Mouse (Mus musculus) layer of hippocampus, postnatal 25 days (tissue): Measurements from ENCODE around the gene Afdn. TPM values are rescaled to one million over a fixed set of nuclear protein-coding genes. Genes with fewer than 3 reads are reported as not detected.

Experiments
- DNase-seq, 2 experiments: peaks; one replicate each; pipeline ENCODE4 v3.0.0; 2022; ENCODE audit warnings: mixed read lengths in 2 of 2, low spot score in 1 of 2; ENCODE audit errors: extremely low spot score in 1 of 2
- total RNA-seq, 2 experiments: library from RNA; stranded (reverse); gene quantifications; 2 replicates each; pipeline ENCODE4 v1.2.3; 2021

Gene Afdn
- total RNA-seq, 2 experiments from 2014 or later = 91.7 to 115 TPM

DNA sequence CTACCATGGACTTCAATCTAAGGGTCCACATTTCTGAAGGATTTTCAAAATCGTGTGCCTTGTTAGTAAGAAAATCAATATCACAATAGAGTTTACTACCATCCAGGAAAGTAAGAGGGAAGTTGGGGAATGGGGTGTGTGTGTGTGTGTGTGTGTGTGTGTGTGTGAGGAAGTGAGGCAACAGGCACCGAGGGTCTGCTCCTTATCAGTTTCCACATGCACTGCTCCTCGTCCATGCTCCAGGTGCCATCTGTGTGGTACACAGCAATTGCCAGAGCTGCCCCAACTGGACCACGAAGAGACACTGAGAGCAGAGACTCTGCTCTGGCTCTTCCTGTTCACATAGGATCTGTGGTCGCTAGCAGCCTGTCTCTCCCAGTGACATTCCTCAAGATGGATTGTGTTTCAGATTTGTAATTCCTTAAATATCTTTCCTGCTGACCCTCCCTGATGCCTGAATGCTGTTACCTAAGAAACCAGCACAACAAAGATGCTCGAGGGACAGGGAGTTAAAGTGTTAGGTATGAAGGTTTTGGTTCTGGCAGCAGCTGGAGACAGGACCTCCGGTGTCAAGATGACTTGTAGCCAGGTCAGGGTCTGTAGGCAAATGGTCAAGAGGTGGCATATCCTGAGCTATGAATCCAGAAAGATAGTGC, 22.1 kb upstream of the Afdn start:
- DNase-seq = no peak

DNA sequence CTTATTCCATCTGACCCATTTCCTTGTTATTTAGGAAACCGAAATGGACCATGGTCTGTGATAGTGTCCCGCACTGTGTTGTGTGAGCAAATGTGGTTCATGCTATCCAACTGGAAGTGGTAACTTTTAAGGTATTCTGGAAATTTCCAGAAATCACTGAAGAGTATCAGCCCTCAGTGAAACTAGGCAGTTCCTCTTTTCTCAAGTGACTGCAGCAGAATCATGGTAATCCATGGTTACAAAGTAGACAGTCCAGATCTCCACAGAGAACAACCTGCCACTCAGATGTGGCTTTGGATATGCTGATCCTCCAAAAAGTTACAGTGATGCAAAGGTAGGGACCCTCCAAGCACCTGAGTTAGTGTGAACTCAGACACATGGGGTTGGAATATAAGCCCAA, 21.4 kb upstream of the Afdn start:
- no peak for DNase-seq

DNA sequence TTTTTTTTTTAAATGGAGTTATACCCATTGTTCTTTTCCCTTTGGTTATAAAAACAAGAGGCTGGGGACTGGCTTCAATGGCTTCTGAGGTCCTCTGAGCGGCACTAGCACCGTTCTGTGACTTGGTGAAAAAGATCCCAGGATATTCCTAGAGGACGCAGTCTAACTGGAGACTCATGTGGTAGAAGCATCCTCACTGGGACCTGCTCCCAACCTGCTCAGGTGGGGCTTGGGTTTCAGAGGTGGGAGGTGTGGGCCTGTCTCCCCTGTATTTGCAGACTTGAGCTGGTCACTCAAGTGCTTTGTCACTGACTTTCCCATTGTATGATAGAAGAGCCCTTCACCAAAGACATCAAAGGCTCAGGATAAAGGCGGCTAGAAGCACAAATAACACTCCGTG, 20.4 kb upstream of the Afdn start:
- DNase-seq = no peak

DNA sequence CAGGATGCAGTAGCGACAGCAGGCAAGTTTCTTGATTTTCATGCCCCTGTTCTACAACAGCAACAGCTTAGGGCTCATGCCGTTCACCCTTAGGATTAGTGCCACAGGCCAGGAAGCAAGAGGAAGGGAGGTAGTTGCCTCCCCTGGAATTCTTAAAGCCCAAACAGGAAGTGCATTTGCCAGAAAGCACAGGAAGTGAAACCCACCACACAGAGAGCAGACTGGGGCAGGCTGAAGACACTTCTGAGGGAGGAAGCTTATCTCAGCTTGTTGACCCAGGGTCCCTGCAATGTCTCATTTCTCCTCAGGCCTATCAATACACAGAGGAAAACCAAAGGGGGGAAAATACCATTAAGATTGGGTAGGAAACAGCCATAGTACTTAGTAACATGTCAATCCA, 19.5 kb upstream of the Afdn start:
- DNase-seq = no peak

DNA sequence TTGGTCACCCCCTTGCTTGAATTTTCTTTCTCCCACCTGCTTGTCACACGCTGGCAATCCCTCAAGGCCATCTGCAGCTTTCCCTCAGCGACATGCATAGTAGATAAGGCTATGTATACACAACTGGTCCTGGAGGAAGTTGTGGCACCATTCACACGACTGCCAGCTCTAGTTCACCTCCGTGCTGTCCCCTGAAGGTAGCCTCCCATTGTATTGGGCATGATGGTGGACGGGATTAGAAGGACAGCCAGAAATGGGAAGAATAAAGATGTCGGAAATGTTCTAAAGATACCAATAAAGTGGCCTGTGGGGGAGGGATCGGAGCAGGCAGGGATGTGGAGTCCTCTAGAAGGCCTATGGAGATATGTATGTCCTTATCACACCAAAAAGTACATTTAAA, 18.7 kb upstream of the Afdn start:
- DNase-seq = no peak

DNA sequence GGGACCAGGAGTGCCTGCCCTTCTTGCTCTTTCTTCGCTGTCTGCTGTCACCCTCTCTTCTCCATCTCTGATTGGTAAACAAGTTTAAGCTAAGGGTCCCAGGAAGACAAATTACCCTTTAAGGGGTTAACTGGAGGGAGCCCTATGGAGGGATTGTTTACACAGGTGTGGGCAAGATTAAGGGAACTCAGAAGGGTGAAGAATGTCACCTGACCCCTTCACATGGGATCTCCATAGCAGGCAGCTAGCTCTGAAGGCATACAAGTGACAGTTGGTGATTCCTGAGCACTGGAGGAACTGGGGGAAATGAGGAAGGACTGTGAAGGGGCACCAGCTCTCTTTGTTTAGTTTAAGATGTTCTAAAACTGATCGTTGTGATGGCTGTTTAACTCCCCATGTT, 18.0 kb upstream of the Afdn start:
- DNase-seq = no peak

DNA sequence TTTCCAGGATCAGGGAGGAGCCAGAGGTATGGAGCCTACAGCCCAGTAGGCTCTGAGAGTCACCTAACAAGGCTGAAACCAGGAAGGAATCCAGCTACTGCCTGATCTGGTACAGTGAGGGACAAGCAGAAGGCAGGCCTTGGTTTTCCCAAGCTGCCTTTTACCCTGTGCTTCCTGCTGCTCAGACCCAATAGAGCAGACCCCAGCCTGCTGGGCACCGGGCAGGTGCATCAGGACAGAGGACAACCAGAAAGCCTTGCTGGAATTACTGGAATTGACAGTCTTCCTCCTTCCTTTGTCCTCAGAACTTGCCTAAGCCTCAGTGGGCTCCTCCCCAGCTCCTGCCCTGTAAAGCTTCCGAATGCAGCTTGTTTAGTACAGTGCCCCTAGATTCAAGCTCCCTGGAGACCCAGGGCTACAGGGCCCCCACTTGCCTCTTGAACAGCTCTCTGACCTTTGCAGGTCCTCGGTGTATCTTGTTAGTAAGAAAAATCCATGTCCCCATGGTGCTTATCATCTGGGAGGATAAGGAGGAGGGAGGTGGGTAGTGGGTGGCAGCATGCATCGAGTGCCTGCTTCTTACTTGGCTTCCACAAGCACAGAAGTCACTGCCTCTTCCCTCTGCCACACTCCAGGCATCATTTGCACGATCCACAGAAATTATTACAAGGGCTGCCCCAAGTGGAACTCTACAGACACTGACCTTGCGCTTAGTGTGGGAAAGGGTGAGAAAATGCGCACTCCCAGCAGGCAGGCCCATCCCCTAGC, 17.2 kb upstream of the Afdn start:
- DNase-seq = no peak

DNA sequence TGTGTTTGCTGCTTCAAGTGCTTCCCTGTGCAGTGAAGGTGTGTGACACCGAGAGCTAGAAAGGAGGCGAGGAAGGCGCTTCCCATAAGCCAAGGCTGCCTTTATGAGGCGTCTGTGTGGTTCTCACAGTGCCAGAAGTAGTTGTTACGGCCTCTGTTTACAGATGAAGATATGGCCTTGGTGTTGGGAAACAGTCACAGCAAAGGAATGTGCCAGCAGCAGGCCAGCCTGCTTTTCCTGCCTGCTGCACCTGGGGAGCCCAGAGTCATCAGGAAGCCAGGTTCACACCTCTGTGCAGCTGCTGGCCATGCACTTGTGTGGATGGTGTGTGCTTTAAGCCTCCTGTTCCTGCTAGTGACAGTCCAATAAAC, 16.6 kb upstream of the Afdn start:
- no peak for DNase-seq

DNA sequence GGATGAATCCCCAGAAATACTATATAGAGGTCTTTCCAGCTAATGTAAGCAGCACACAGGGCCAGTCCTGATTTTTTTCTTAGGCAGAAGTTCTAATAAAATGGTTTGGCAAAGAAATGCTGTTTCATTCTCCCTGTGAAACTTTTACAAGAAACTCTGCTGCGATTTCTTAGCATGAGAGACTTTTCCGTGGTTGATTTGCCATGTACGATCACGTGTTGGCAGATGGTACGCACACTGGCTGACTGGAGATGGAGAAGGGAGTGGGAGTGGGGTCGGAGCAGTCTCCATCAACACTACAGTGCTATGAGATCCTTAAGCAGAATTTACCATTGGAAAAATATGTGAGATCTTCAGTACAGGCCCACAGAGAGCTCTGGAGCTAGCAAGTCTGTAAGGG, 16.1 kb upstream of the Afdn start:
- no peak for DNase-seq

DNA sequence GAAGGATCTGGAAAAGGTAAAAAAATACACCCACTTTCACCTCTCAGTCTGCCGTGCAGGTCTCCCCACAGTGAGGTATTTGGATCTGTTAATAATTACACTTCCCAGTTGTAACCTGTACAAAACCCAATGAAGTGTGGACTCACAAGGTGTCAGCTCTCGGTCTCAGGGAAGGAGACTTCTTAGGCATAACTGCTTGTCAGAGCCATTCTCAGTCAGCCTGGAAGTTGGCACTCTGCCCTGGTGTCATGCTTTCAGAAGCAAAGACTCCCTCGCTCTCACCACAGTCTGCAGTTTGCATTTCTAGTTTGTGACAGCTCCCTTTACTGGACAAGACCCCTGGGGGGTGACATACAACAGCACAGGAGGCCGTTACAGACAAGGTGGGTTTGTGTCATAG, 15.5 kb upstream of the Afdn start:
- DNase-seq = no peak

DNA sequence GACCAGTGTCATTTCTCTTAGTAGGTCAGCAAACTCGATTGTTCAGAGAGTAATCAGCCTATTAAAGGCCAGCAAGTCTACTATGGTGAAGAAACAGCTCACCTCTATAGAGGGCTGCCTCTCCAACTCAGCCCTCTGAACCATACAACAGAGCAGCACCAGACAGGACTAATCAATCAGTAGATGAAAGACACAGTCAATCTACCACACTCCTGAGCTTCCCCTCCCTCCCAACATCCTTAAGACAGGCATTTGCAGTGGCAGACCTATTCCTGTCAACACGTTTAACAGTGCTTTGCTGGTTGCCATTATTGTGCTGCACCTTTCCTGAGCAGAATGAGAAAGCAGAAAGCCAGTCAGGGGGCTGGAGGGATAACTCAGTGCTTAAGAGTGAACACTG, 15.0 kb upstream of the Afdn start:
- no peak for DNase-seq

DNA sequence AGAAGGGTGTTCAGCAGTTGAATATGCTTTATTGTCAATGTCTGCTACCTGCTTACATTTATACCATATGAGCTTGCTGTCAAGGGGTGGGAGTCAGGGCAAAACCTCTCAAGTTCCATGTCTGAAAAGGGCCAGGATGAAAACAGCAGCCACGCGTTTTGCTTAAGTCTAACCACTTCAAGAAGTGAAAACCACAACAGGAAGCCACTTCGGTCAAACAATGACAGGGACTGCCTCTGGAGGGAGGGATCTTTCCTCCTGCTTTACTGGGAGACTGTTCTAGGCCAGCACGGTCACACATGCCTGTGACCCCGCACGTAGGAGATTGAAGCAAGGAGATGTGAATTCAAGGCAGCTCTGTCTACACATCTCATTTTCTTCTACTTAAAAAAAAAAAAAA, 14.0 kb upstream of the Afdn start:
- no peak for DNase-seq

DNA sequence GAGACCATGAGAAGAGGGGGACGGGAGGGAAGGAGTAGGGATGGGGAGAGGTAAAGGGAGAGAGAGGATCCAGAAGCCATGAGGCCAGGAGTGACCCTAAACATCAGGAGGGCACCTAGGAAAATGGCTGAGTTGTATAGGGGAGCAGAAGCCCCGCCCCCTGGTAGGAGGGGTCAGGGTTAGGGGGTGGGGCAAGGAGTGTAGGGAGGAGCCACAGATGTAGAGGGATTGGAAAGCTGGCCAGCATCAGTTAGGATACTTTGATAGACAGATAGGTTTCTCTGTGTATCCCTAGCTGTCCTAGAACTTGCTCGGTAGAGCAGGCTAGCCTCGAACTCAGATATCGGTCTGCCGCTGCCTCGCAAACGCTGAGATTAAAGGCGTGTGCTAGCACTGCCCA, 12.7 kb upstream of the Afdn start:
- no peak for DNase-seq

DNA sequence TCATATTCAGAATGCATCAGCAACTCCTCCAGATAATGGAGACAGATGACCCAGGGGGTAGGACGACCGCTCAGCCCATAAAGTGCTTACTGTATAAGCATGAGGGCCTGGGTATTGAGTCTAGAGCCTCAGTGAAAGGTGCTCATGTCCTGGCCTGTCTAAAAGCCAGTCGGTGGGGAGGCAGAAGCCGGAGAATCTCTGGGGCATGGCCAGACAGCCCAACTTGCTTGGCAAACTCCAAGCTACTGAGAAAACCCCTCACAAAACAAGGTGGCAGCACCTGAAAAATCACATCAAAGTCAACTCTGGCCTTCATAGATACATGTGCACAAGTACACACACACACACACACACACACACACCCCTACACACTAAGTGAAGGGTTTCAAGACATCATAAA, 11.3 kb upstream of the Afdn start:
- DNase-seq = no peak

DNA sequence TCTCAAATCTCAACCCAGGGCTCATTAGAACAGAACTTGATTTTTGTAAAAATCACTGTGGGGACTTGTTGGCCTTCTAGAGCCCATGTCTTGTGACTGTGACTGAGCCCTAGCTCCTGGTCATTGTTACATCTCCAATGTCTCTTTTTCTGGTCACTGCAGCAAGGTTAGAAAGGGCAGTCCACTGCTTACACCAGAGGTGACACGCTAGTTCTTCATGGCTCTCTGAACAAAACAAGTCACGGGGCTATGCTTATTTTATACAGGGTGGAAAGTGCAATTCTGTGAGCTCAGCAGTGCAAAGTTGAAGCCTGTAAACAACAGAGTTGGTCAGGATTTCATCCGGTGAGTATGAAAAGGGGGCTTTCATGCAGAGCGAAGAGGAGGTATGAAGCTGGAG, 6.4 kb upstream of the Afdn start:
- no peak for DNase-seq

DNA sequence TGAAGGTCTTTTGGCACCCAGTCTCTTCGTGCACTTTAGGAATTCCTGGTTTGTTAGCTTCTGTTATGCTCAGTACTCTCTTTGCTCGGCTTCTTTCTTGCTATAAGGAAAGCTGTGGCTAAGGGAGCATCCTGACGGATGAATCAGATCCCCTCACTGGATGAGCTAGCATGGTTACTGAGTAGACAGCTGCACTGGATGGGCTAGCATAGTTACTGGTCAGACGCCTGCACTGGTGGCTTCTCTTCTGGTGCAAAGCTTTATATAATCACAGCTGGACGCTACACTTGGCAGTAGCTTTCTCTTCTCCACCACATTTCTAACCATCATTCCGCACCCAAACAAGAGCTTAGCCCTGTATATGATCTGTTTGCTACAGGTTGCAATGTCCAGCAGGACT, 5.4 kb upstream of the Afdn start:
- DNase-seq = no peak

DNA sequence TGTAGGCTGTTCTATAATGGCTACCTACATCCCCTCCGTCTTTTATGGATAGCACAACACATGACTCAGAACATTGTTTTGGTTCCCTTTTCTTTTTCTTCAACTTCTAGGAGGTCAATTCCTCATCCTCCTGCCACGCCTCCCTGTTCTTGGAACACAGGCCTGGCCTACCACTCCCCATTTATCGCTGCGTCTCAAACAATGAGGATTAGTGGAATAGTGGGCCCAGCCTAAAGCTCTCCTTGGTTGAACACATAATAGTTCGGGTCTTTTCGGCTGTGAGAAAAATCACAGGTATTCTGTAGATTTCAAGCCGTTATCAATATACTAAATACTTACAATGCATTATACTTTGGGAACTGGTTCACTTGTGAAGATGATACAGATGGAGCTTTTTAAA, 1.8 kb upstream of the Afdn start:
- DNase-seq = no peak

DNA sequence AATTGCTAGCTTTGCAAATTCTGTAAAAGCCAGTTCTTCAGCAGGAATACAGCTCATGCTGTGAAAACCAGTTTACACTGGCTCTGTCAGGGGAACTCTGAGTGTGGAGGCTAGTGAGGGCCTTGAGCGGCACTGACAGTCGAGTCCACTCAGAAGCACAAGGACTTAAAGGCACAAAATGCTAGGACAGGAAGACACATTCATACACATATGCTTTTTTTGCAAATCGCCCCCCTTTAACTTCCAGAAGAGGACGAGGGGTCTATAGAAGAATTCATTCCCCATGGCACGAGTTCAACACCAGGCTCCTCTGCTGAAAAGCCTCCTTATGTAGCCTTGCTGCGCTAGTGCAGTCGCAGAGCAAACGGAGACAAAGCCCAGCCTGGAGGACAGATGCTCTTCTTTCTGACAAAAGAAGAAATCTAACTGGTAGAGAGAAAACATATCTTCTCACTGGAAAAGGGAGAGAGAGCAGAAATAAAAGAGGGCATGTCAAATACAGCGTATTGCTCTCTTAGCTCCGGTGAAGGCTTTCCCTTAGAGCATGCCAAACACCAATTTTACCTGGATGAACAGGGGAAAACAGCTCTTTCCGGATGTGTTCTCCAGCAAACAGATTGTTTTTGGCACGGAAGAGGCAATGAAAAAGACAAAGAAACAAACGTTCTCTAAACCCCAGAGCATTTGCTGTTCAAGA, 1.0 kb upstream of the Afdn start:
- DNase-seq = peak in 1 of 2 experiments; percentile 19

DNA sequence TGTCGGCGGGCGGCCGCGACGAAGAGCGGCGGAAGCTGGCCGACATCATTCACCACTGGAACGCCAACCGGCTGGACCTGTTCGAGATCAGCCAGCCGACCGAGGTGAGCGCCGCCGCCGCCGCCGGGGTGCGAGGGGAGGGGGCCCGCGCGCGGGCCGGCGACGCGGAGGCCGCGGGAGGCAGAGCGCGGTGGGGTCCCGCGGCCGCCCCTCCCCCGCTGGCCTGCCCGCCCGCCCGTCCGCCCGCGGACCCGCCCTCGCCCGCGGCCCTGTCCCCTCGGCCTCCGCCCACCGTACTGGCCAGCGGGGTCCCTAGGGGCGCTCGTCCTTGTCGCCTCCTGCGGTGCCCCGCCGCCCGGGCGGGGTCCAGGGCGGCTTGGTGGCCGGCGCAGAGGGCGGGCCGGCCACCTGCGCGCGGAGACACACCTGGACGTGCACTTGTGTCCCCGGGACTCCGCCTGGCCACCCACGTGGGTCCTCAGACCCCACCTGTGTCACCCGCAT, 388 bp downstream of the Afdn start:
- no peak for DNase-seq

DNA sequence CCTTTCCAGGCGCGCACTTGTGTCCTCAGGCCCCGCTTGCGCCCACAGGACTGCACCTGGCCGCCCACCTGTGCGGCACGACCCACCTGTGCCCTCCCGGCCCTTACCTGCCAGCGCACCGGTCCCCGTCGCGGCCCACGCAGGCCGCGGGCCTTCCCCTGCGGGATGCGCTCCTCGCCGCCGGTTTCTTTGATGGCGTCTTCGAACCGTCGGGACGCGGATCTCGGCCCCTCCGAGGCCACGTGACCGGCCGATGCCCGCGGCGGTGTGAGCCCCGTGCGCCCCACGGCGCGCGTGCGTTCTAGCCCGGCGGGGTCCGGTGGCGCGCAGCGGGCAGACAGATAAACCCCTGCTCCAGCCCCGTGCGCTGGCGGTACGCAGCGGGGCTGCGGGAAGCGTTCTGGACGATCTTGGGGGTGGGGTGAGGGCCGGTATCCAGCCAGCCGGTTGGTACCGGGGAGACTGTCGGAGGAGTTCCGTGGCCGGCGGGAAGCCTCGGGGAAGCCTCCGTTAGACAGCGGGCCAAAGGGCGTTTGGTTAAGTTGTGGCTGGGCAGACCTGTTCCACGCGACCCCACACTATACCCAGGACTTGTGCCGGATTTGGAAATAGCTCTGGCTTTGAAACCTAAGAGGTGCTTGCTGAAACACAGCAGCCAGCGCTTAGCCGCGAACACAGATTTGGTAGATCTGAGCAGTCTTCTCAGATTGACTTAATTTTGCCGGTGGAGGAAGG, 1.0 kb downstream of the Afdn start, which contains the start of gene Tcte2:
Tcte2 (minus strand) TSS at position 647 of the 735 bp plus-strand sequence.
- peak in 1 of 2 experiments; percentile 47 for DNase-seq

DNA sequence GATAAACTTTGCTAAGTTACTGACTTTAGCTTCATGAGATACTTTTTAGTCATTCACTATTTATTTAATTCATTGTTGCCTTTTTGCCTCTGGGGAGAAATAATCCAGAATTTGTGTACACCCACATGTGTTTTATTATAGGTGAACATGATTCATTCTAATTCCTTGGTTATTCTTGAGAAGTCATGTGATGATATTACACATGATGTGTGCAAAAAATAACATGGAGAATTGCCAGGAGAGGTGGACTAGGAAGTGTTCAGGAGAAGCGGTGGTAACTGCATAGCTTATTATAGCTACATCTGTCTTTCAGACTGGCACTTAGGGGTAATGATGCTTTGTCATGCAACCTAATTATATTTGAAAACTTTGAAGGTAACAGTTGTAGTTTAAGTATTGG, 3.5 kb downstream of the Afdn start:
- no peak for DNase-seq
